Mouse (Mus musculus) kidney, embryonic 16.5 days (tissue): ENCODE data around the gene Mrpl37. TPM values are rescaled to one million over a fixed set of nuclear protein-coding genes. Genes with fewer than 3 reads are reported as not detected.

Experiments used
- ATAC-seq: fragments of 200-750 bp; cut with Nextera tagmentation; 2 replicates; pipeline ENCODE4 v1.8.0; 2017; ENCODE audit warnings: moderate TSS enrichment; ENCODE audit not compliant: low FRiP score, low TSS enrichment
- H3K27ac ChIP-seq: fragments of 300-500 bp; sonication (generic); 2 replicates; pipeline ENCODE4 v1.5.1; 2014; ENCODE audit warnings: low read length
- H3K27me3 ChIP-seq: fragments of 300-500 bp; sonication (generic); 2 replicates; pipeline ENCODE4 v1.6.1; 2014; ENCODE audit warnings: low read length, control low read depth, mixed read lengths; ENCODE audit not compliant: insufficient read depth
- H3K36me3 ChIP-seq: fragments of 300-500 bp; sonication (generic); 2 replicates; pipeline ENCODE4 v1.6.1; 2014; ENCODE audit warnings: low read length, control low read depth, mixed read lengths; ENCODE audit not compliant: insufficient read depth
- H3K4me1 ChIP-seq: fragments of 300-500 bp; sonication (generic); 2 replicates; pipeline ENCODE4 v1.6.1; 2014; ENCODE audit warnings: low read length, control low read depth, mixed read lengths; ENCODE audit not compliant: insufficient read depth
- H3K4me2 ChIP-seq: fragments of 300-500 bp; sonication (generic); replicated peaks from 2 replicates; pipeline ENCODE4 v1.6.1; 2014; ENCODE audit warnings: low read depth, low read length
- H3K4me3 ChIP-seq: fragments of 300-500 bp; sonication (generic); 2 replicates; pipeline ENCODE4 v1.5.1; 2014; ENCODE audit warnings: mild to moderate bottlenecking, low read length
- H3K9ac ChIP-seq: fragments of 300-500 bp; sonication (generic); replicated peaks from 2 replicates; pipeline ENCODE4 v1.6.1; 2014; ENCODE audit warnings: low read length
- H3K9me3 ChIP-seq: fragments of 300-500 bp; sonication (generic); 2 replicates; pipeline ENCODE4 v1.6.1; 2016; ENCODE audit warnings: low read length, control low read depth
- WGBS: fragments of 180-500 bp; shearing (Covaris S2); extraction: QIAGEN DNeasy Blood & Tissue Kit; methylation state at CpG from one replicate; pipeline ENCODE4 v1.1.7; 2014; 5-methylcytosine and 5-hydroxymethylcytosine counted together
- polyA plus RNA-seq: library from polyadenylated mRNA; unstranded; fragments of >200 nt; fragmentation: Nextera tagmentation; extraction: Ambion mirVana; gene quantifications from 2 replicates; pipeline ENCODE4 v1.2.1, GENCODE M21; 2015

Mrpl37 gene
- polyA plus RNA-seq, 1 experiment from 2014 or later = 121 TPM

DNA sequence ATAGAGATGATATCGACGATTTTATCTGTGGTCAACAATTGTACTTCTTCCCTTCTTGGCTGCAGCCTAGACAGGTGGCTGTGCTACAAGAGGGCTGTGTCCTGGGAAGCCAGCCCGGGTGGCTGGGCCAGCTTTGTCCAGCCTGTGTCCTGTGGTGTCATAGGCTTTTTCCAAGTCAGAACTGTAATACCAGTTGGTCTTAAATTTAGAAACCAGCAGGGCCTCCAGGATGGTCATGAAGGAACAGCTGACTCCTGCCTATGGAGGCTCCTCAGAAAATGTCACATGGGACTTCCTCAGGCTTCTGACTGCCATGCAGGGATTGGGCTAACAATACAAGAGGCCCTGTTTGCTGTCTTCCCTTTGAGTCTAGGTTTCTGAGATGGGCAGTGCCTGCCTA, 54.1 kb downstream of the Mrpl37 start:
- WGBS = 89% methylated on average over 3 of the region's 3 CpGs
- H3K9me3 ChIP-seq = no peaks in the 10 kb centered on the region
- no peak for ATAC-seq

DNA sequence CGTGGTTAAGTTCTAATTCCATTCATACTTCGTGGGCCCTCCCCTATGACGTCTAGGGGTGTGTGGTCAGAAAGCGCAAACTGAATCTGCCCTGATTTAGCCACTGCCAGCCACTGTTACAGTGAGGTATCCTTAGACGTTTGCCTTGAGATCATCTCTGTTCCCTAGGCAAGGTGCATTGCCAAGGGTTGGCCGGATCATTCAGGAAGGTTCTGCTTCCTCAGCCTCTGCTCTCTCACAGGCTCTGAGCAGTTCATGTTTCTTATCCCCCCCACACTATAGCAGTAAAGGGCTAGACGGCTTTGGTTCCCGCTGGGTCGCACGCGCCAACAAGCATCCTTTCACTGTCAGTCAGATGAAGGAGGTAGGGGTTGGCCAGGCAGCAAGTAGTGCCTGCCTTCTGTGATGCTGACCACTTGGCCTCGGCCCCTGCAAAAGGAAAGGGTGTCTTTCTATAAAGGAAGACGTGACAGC, 54.6 kb downstream of the Mrpl37 start:
- Histone ChIP-seq H3K27ac (no peak overlapping the region), H3K4me2 (no peak overlapping the region), H3K27me3 (no peaks in the 10 kb centered on the region), H3K4me3 (no peak overlapping the region), H3K4me1 (peaks cover 19% of the 10 kb centered on the region), H3K9me3 (no peaks in the 10 kb centered on the region), H3K36me3 (peaks cover 6% of the 10 kb centered on the region; the same call in 1 of the 2 replicates), H3K9ac (no peak overlapping the region)
- 66% methylated on average over 13 of the region's 13 CpGs for WGBS
- no peak for ATAC-seq

More for the DNA sequence above, 54.1 kb downstream of the Mrpl37 start:
- Histone ChIP-seq H3K36me3 (peaks cover 6% of the 10 kb centered on the region; the same call in 1 of the 2 replicates), H3K4me3 (no peak overlapping the region), H3K27ac (no peak overlapping the region), H3K9ac (no peak overlapping the region), H3K27me3 (no peaks in the 10 kb centered on the region), H3K4me1 (peaks cover 24% of the 10 kb centered on the region), H3K4me2 (no peak overlapping the region)

DNA sequence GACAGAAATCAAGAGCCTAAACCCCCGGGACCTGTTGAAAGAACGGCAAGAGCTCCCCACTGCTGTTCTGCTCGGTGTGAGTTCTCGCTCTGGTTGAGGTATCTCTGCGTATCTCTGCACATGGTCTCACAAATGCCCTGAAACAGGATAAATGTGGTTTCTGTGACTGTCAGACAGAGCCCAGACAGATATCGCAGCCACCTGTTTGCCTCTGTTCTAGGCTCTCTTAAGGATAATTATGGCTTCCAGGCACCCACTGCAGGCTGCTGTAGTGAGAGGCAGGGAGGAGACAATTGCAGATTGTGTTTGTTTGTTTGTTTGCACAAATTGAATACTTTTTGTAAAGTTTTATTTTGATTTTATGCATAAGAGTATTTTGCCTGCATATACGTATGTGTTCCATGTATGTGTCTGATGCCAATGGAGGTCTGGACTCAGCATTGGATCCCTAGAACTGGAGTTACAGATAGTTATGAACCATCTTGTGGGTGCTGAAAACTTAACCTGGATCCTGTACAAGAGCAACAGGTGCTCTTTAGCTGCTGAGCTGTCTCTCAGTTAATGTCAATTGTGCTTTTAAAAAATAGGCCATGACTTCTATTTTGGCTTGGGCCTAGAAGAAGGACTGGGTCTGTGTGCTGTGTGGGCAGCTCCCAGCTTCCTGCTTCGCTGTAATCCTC, 55.2 kb downstream of the Mrpl37 start:
- Histone ChIP-seq H3K4me2 (no peak overlapping the region), H3K4me3 (no peak overlapping the region), H3K27ac (no peak overlapping the region), H3K27me3 (no peaks in the 10 kb centered on the region), H3K9ac (no peak overlapping the region), H3K36me3 (peaks cover 6% of the 10 kb centered on the region; the same call in 1 of the 2 replicates), H3K4me1 (peaks cover 13% of the 10 kb centered on the region), H3K9me3 (no peaks in the 10 kb centered on the region)
- WGBS = 90% methylated on average over 8 of the region's 8 CpGs
- ATAC-seq = no peak

DNA sequence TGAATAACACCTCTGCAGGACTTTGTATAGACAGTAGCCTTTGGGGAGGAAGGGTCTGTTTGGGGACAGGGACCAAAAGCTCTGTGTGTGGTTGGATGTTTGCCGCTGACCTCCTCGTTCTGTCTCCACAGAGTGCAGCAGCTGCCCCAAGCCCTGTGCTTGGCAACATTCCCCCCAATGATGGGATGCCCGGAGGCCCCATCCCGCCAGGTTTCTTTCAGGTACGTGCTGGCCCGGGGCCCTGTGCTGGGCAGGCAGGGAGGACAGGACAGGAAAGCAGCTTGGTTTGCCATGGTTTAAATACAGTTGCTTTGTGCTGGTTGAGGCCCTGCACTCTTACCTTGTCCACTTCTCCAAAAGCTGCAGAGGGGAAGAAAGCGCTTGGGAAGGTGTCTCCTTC, 57.1 kb downstream of the Mrpl37 start:
- no peaks in the 10 kb centered on the region for H3K27me3 ChIP-seq
- no peak overlapping the region for H3K9ac ChIP-seq
- H3K4me2 ChIP-seq = no peak overlapping the region
- peaks cover 6% of the 10 kb centered on the region; the same call in 1 of the 2 replicates for H3K36me3 ChIP-seq
- no peaks in the 10 kb centered on the region for H3K9me3 ChIP-seq
- 94% methylated on average over 7 of the region's 7 CpGs for WGBS
- no peak for ATAC-seq
- H3K4me1 ChIP-seq = no peaks in the 10 kb centered on the region
- no peak overlapping the region for H3K27ac ChIP-seq
- H3K4me3 ChIP-seq = no peak overlapping the region

DNA sequence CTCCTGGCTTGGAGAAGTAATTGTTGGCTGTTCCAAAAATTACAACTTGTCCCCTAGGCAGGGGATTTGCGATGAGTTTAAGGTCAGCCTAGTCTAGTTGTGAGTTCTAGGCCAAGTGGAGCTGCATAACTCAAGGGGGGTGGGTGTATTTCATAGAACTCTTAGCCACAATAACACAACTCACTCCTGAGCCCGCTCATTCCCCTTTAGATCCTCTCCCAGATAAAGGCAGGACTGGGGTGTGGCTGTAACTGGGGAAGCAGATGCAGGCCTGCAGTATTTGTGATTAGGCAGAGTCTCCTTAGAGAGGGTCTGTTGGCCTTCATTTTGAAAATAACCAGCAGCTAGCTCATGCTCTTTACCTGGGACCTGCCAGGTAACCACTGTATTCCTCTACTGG, 58.5 kb downstream of the Mrpl37 start:
- no peak for ATAC-seq
- no peaks in the 10 kb centered on the region for H3K4me1 ChIP-seq
- no peak overlapping the region for H3K9ac ChIP-seq
- WGBS = 86% methylated on average over 2 of the region's 2 CpGs
- H3K27me3 ChIP-seq = no peaks in the 10 kb centered on the region
- H3K9me3 ChIP-seq = no peaks in the 10 kb centered on the region
- peaks cover 6% of the 10 kb centered on the region; the same call in 1 of the 2 replicates for H3K36me3 ChIP-seq
- no peak overlapping the region for H3K27ac ChIP-seq
- H3K4me3 ChIP-seq = no peak overlapping the region
- no peak overlapping the region for H3K4me2 ChIP-seq

DNA sequence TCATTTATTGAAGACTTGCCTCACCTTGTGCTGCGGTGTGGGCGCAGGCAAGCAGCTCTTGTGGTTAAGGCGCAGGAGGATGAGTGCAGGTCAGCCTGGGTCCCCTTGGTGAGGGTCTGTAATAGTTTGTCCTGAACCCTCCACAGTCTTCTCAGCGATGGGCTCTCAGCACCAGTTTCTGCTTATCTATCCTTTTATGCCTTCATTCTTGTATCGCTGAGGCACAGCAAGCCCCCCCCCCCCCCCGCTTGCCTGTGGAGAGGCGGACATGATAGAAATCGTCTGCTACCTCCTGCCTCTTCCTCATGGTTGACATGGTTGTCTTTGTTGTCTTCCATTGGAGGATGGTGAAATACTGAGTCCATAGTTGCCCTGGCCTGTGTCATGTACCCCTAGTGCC, 59.3 kb downstream of the Mrpl37 start:
- Histone ChIP-seq H3K36me3 (peaks cover 6% of the 10 kb centered on the region; the same call in 1 of the 2 replicates), H3K27ac (no peak overlapping the region), H3K4me1 (peaks cover 4% of the 10 kb centered on the region), H3K4me2 (no peak overlapping the region), H3K27me3 (no peaks in the 10 kb centered on the region), H3K9ac (no peak overlapping the region), H3K9me3 (no peaks in the 10 kb centered on the region), H3K4me3 (no peak overlapping the region)
- no peak for ATAC-seq
- WGBS = 95% methylated on average over 8 of the region's 8 CpGs

DNA sequence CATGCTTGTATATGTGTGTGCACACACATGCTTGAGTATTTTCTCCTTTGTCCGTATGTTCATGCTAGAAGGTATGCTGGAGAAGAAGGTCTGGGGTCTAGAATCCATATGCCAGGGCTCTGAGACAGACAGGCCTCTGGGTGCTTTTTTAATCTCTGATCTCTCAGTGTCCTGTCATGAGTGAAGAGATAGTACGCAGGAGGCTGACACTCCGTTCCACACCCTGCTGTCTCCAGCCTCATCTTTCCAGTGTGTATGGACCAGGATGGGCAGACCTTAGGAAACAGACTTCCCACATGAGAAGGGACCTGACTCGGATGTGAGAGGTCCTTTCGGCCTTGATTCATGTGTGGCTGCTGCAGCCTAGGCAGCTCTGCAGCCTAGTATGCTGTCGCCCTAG, 59.9 kb downstream of the Mrpl37 start:
- ATAC-seq = no peak
- 92% methylated on average over 6 of the region's 6 CpGs for WGBS
- H3K27me3 ChIP-seq = no peaks in the 10 kb centered on the region
- H3K9me3 ChIP-seq = no peaks in the 10 kb centered on the region
- H3K9ac ChIP-seq = no peak overlapping the region
- H3K36me3 ChIP-seq = peaks cover 6% of the 10 kb centered on the region; the same call in 1 of the 2 replicates
- H3K27ac ChIP-seq = no peak overlapping the region
- no peak overlapping the region for H3K4me2 ChIP-seq
- H3K4me1 ChIP-seq = peaks cover 9% of the 10 kb centered on the region
- H3K4me3 ChIP-seq = no peak overlapping the region

DNA sequence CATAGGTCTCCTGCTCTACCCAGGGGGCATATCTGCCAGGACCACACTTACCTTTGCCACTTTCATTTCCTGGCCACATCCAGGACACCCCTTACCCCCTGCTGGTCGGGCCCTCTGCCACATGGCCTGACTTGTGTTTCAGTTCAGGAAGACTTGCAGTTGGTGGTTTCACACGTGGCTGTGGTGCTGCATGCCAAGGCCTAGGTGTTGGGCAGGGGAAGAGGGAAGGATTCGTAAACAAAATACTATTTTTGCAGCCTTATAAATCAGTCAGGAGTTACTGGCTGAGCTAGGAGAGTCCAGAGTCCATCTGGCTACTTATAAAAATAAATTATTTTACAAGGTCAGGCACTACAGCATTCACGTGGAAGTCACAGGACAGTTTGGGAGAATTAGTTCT, 60.4 kb downstream of the Mrpl37 start:
- Histone ChIP-seq H3K4me3 (no peak overlapping the region), H3K4me2 (no peak overlapping the region), H3K4me1 (peaks cover 15% of the 10 kb centered on the region), H3K9ac (no peak overlapping the region), H3K9me3 (no peaks in the 10 kb centered on the region), H3K27me3 (no peaks in the 10 kb centered on the region), H3K27ac (no peak overlapping the region), H3K36me3 (peaks cover 6% of the 10 kb centered on the region; the same call in 1 of the 2 replicates)
- no peak for ATAC-seq
- WGBS = 34% methylated on average over 4 of the region's 4 CpGs
